Comparison of ENCODE assay signal across 8 mouse cellular contexts in genomic region chr7:139590302-139590701, GRCm38 (mm10). TPM values are rescaled to one million over a fixed set of nuclear protein-coding genes. Genes with fewer than 3 reads are reported as not detected.
DNase-seq lines count a peak whose midpoint lies in the region; ATAC-seq lines count a peak whose summit lies in the region.

No protein-coding gene starts in this region.

- peak; percentile 89 for ATAC-seq in frontal cortex, adult (ENCODE audit: low TSS enrichment)
- peak; percentile 33; the same call in 1 of the 2 replicates for ATAC-seq in forebrain, embryonic 13.5 days
- ATAC-seq in limb, embryonic 11.5 days (ENCODE audit: insufficient number of reproducible peaks, low FRiP score, low TSS enrichment, low read depth) = no peak; the same call in 1 of the 2 replicates
- no peak for ATAC-seq in neural tube, embryonic 11.5 days (ENCODE audit: insufficient read depth, low FRiP score, low TSS enrichment)

- no peaks in the 10 kb centered on the region for H3K9me3 ChIP-seq in forebrain, embryonic 13.5 days (replicated peaks)
- no peaks in the 10 kb centered on the region for H3K9me3 ChIP-seq in limb, embryonic 11.5 days (ENCODE audit: control insufficient read depth, low read length)
- no peaks in the 10 kb centered on the region for H3K9me3 ChIP-seq in neural tube, embryonic 11.5 days (ENCODE audit: control insufficient read depth, low read length)

- H3K4me3 ChIP-seq in forebrain, embryonic 13.5 days = no peak overlapping the region
- H3K4me3 ChIP-seq in limb, embryonic 11.5 days (ENCODE audit: low read depth, low read length) = no peak overlapping the region
- H3K4me3 ChIP-seq in neural tube, embryonic 11.5 days (ENCODE audit: low read depth, low read length) = no peak overlapping the region

- DNase-seq in frontal cortex, postnatal 10 days (ENCODE audit: low spot score in 2 of 2) = no peak
- DNase-seq in 3T3-L1 (ENCODE audit: low read depth, low spot score) = peak; percentile 68
- peak; percentile 61 for DNase-seq in adrenal gland, postnatal 14 days
- peak; percentile 58 for DNase-seq in limb, embryonic 11.5 days (ENCODE audit: low spot score)
- DNase-seq in neural tube, embryonic 11.5 days (ENCODE audit: low spot score) = peak; percentile 46
- no peak for DNase-seq in T-cell, adult 2 months (ENCODE audit: low spot score)

- 40% methylated on average over 3 of the region's 3 CpGs for WGBS in forebrain, embryonic 13.5 days
- 34% methylated on average over 3 of the region's 3 CpGs for WGBS in limb, embryonic 11.5 days
- WGBS in neural tube, embryonic 11.5 days = 36% methylated on average over 3 of the region's 3 CpGs

- H3K27me3 ChIP-seq in forebrain, embryonic 13.5 days = peaks cover 73% of the 10 kb centered on the region
- peaks cover 35% of the 10 kb centered on the region for H3K27me3 ChIP-seq in limb, embryonic 11.5 days (ENCODE audit: control insufficient read depth, insufficient read depth, low read length)
- peaks cover 42% of the 10 kb centered on the region for H3K27me3 ChIP-seq in neural tube, embryonic 11.5 days (ENCODE audit: control insufficient read depth, insufficient read depth, low read length)

- no peaks in the 10 kb centered on the region for H3K36me3 ChIP-seq in forebrain, embryonic 13.5 days (ENCODE audit: poor library complexity, severe bottlenecking)
- no peaks in the 10 kb centered on the region for H3K36me3 ChIP-seq in limb, embryonic 11.5 days (ENCODE audit: control insufficient read depth, insufficient read depth, low read length)
- H3K36me3 ChIP-seq in neural tube, embryonic 11.5 days (ENCODE audit: control insufficient read depth, insufficient read depth, low read length) = no peaks in the 10 kb centered on the region

- no peak overlapping the region for H3K4me2 ChIP-seq in forebrain, embryonic 13.5 days
- no peak overlapping the region for H3K4me2 ChIP-seq in limb, embryonic 11.5 days (ENCODE audit: low read depth, severe bottlenecking)
- no peak overlapping the region for H3K4me2 ChIP-seq in neural tube, embryonic 11.5 days (ENCODE audit: low read depth)

- H3K4me1 ChIP-seq in forebrain, embryonic 13.5 days = peaks cover 4% of the 10 kb centered on the region; the same call in 1 of the 2 replicates
- H3K4me1 ChIP-seq in limb, embryonic 11.5 days (ENCODE audit: control insufficient read depth, insufficient read depth, low read length) = no peaks in the 10 kb centered on the region
- no peaks in the 10 kb centered on the region for H3K4me1 ChIP-seq in neural tube, embryonic 11.5 days (ENCODE audit: control insufficient read depth, insufficient read depth, low read length)

- no peak overlapping the region for H3K27ac ChIP-seq in forebrain, embryonic 13.5 days
- no peak overlapping the region for H3K27ac ChIP-seq in limb, embryonic 11.5 days (replicated peaks; ENCODE audit: low read depth, low read length)
- H3K27ac ChIP-seq in neural tube, embryonic 11.5 days (ENCODE audit: low read depth, low read length) = no peak overlapping the region

- no peak overlapping the region for H3K9ac ChIP-seq in forebrain, embryonic 13.5 days
- no peak overlapping the region for H3K9ac ChIP-seq in limb, embryonic 11.5 days (ENCODE audit: low read length)
- no peak overlapping the region for H3K9ac ChIP-seq in neural tube, embryonic 11.5 days (ENCODE audit: low read length)

RNA-seq across cellular contexts. Expression of gene Nkx6-2, which starts 7.7 kb away (rescaled TPM):
- total RNA-seq in adrenal gland, postnatal 14 days (2021) = not detected in 2 replicates
- 2.1 and 3.3 TPM in 2 replicates for polyA plus RNA-seq in forebrain, embryonic 13.5 days (2015; fragmentation: Nextera tagmentation; extraction: Ambion mirVana)
- polyA plus RNA-seq in limb, embryonic 11.5 days (2014; fragmentation: Nextera tagmentation; extraction: Ambion mirVana) = not detected in 2 replicates
- 6.1 and 7.1 TPM in 2 replicates for polyA plus RNA-seq in neural tube, embryonic 11.5 days (2014; fragmentation: Nextera tagmentation; extraction: Ambion mirVana)

Comparison
In these comparisons a context has a peak if more than half of its experiments do, and no peak if none do; other contexts are left out.
1. ATAC-seq: peak in frontal cortex, adult (single experiment) and forebrain, embryonic 13.5 days (single experiment); none in limb, embryonic 11.5 days (single experiment) and neural tube, embryonic 11.5 days (single experiment).
2. DNase-seq: peak in 3T3-L1 (single experiment), adrenal gland, postnatal 14 days (single experiment), limb, embryonic 11.5 days (single experiment) and neural tube, embryonic 11.5 days (single experiment); none in frontal cortex, postnatal 10 days (0 of 2) and T-cell, adult 2 months (single experiment).